Mouse (Mus musculus) midbrain, embryonic 14.5 days (tissue): Measurements from ENCODE around the gene Nepro. TPM values are rescaled to one million over a fixed set of nuclear protein-coding genes. Genes with fewer than 3 reads are reported as not detected.
A peak's percentile ranks its signal among the peaks of the same experiment; 100 is the strongest.

Experiments
- ATAC-seq: fragments of 200-750 bp; cut with Nextera tagmentation; 2 replicates; pipeline ENCODE4 v1.8.0; 2017; ENCODE audit warnings: moderate number of reproducible peaks, moderate library complexity; ENCODE audit not compliant: low FRiP score, low TSS enrichment
- DNase-seq: peaks from one replicate; pipeline ENCODE4 v3.0.0-alpha.2; 2015
- H3K27ac ChIP-seq: fragments of 300-500 bp; sonication (generic); replicated peaks from 2 replicates; pipeline ENCODE4 v1.5.1; 2014; ENCODE audit warnings: mild to moderate bottlenecking, low read depth, low read length, moderate library complexity
- H3K27me3 ChIP-seq: fragments of 300-500 bp; sonication (generic); 2 replicates; pipeline ENCODE4 v1.6.1; 2014; ENCODE audit warnings: low read length, control low read depth, mixed read lengths; ENCODE audit not compliant: control insufficient read depth, insufficient read depth
- H3K36me3 ChIP-seq: fragments of 300-500 bp; sonication (generic); 2 replicates; pipeline ENCODE4 v1.6.1; 2014; ENCODE audit warnings: low read length, control low read depth; ENCODE audit not compliant: control insufficient read depth, insufficient read depth
- H3K4me1 ChIP-seq: fragments of 300-500 bp; sonication (generic); 2 replicates; pipeline ENCODE4 v1.6.1; 2014; ENCODE audit warnings: mild to moderate bottlenecking, antibody characterized with exemption, low read length, control low read depth; ENCODE audit not compliant: control insufficient read depth, insufficient read depth
- H3K4me2 ChIP-seq: fragments of 300-500 bp; sonication (generic); 2 replicates; pipeline ENCODE4 v1.6.1; 2014; ENCODE audit warnings: mild to moderate bottlenecking, low read length, moderate library complexity
- H3K4me3 ChIP-seq: fragments of 300-500 bp; sonication (generic); replicated peaks from 2 replicates; pipeline ENCODE4 v1.5.1; 2014; ENCODE audit warnings: low read depth, low read length
- H3K9ac ChIP-seq: fragments of 300-500 bp; sonication (generic); replicated peaks from 2 replicates; pipeline ENCODE4 v1.6.1; 2014; ENCODE audit warnings: mild to moderate bottlenecking, low read length, moderate library complexity
- H3K9me3 ChIP-seq: fragments of 300-500 bp; sonication (generic); 2 replicates; pipeline ENCODE4 v1.6.1; 2016; ENCODE audit warnings: low read length, control low read depth, mixed read lengths; ENCODE audit not compliant: control insufficient read depth
- WGBS: fragments of 180-500 bp; shearing (Covaris S2); extraction: QIAGEN DNeasy Blood & Tissue Kit; methylation state at CpG from one replicate; pipeline ENCODE4 v1.1.7; 2014; 5-methylcytosine and 5-hydroxymethylcytosine counted together
- polyA plus RNA-seq: library from polyadenylated mRNA; unstranded; fragments of >200 nt; fragmentation: Nextera tagmentation; extraction: Ambion mirVana; gene quantifications from 2 replicates; pipeline ENCODE4 v1.2.1, GENCODE M21; 2014

Gene Nepro
- polyA plus RNA-seq, 1 experiment from 2014 or later: 5.7 TPM

DNA sequence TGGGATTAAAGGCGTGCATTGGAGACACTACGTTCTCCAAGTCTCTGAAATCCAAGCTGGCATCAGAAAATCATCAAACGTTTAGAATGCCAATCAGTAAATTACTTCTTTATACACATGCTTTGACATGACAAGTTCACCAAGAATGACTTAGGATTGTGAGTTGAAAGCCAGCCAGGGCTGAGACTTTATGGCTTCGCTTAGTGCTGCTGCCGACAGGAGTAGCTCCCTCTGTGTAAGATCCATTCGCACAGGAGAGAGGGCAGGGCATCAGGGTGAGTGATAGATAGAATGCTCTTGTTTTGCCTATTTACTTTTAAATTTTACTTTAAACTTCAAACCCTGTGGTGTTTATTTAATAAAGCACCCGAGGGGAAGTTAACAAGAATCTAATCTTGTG lies 43.4 kb downstream of the Nepro start:
- 90% methylated on average over 7 of the region's 7 CpGs for WGBS
- H3K4me1 ChIP-seq: no peaks in the 10 kb centered on the region
- H3K27ac ChIP-seq: no peak overlapping the region
- no peak overlapping the region for H3K4me3 ChIP-seq
- no peaks in the 10 kb centered on the region for H3K36me3 ChIP-seq
- H3K4me2 ChIP-seq: no peak overlapping the region
- DNase-seq (no peak), ATAC-seq (no peak)
- no peak overlapping the region for H3K9ac ChIP-seq
- H3K27me3 ChIP-seq: no peaks in the 10 kb centered on the region
- no peaks in the 10 kb centered on the region for H3K9me3 ChIP-seq

DNA sequence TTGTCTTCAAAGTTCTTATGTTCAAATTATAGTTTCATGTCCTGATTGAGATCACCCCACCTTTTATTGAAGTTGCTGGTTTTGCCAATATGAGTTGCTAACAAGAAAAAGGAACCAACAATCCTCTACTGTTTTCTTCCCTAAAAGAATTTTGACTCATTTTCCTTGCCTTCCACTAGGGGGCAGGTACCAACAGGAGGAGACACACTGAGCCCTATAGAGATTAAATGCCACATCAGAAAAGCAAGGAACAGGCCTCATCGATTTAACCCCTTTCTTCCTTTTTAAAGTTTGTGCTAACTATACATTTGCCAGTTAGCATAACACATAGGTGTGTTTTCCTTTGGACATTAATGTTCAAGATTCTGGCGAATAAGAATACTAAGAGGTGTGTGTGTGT lies 43.9 kb downstream of the Nepro start:
- Histone ChIP-seq H3K27me3 (no peaks in the 10 kb centered on the region), H3K27ac (no peak overlapping the region), H3K9me3 (no peaks in the 10 kb centered on the region), H3K4me2 (no peak overlapping the region), H3K4me1 (no peaks in the 10 kb centered on the region), H3K9ac (no peak overlapping the region), H3K4me3 (no peak overlapping the region), H3K36me3 (no peaks in the 10 kb centered on the region)
- WGBS: 47% methylated on average over 2 of the region's 2 CpGs
- DNase-seq (peak; percentile 61), ATAC-seq (peak; percentile 37; the same call in 1 of the 2 replicates)

DNA sequence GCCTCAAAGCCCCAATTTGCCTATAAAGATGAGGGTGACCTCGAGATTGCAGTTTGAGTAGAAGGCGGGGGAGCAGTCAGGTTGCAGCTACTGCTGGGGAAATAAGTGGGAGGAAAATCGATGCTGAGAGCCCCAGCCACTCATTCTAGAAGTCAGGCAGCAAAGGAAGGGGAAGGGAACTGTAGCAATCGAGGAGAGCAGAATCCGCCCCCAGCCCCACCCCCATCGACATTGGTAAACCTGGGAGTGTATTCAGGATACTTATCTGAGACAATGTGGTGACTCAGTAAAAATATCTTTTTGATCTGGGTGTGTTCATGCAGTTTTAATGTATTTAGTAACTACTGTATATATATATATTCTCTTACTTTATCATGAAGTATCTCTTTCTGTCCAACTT lies 48.5 kb downstream of the Nepro start:
- Histone ChIP-seq H3K4me2 (no peak overlapping the region), H3K36me3 (no peaks in the 10 kb centered on the region), H3K9ac (no peak overlapping the region), H3K27ac (no peak overlapping the region), H3K4me1 (no peaks in the 10 kb centered on the region), H3K4me3 (no peak overlapping the region), H3K27me3 (no peaks in the 10 kb centered on the region), H3K9me3 (no peaks in the 10 kb centered on the region)
- DNase-seq (no peak), ATAC-seq (no peak)
- 76% methylated on average over 6 of the region's 6 CpGs for WGBS

DNA sequence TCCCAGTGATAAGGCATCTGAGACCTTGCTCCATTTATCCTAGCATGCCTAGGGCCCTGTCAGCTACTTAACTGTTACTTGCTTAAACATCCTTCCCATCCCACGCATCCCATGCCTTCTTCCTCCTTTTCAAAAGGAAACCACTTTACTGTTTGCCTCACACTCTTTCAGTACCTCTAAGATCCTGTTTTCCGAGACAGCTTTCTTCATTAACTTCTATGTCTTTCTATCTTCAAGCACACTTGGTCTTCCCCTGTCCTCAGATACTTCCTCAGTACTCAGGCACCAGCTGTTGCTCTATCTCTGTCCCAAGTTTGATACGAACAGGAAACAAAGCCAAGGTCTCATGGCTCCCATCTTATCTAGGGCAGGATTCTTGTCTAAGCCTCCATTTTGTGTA lies 49.6 kb downstream of the Nepro start:
- no peak overlapping the region for H3K4me2 ChIP-seq
- no peaks in the 10 kb centered on the region for H3K27me3 ChIP-seq
- ATAC-seq: no peak
- no peaks in the 10 kb centered on the region for H3K36me3 ChIP-seq
- no peak overlapping the region for H3K27ac ChIP-seq
- H3K9me3 ChIP-seq: no peaks in the 10 kb centered on the region
- no peak overlapping the region for H3K4me3 ChIP-seq
- no peak overlapping the region for H3K9ac ChIP-seq
- H3K4me1 ChIP-seq: no peaks in the 10 kb centered on the region
- DNase-seq: no peak
- 92% methylated on average over 3 of the region's 3 CpGs for WGBS

DNA sequence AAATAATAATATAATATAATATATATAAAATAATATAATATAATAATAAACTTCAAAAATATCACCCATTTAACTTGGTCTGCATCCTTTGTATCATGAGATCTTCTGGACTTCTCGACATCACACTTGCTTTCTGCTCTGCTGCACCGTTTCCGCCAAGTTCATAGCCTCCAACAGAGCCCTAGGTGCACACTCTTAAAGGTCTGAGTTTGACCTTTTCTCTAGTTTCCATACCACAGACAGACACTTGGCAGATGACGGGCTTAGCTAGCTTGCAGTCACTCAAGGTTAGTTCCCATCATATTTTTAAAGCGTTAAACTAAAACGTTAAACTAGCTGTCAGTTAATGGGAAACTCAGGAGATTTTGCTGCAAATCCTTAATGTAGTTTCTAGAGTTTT lies 50.1 kb downstream of the Nepro start:
- Histone ChIP-seq H3K27me3 (no peaks in the 10 kb centered on the region), H3K27ac (no peak overlapping the region), H3K4me2 (no peak overlapping the region), H3K9ac (no peak overlapping the region), H3K36me3 (no peaks in the 10 kb centered on the region), H3K9me3 (no peaks in the 10 kb centered on the region), H3K4me3 (no peak overlapping the region), H3K4me1 (no peaks in the 10 kb centered on the region)
- 90% methylated on average over 6 of the region's 6 CpGs for WGBS
- DNase-seq (no peak), ATAC-seq (no peak)

DNA sequence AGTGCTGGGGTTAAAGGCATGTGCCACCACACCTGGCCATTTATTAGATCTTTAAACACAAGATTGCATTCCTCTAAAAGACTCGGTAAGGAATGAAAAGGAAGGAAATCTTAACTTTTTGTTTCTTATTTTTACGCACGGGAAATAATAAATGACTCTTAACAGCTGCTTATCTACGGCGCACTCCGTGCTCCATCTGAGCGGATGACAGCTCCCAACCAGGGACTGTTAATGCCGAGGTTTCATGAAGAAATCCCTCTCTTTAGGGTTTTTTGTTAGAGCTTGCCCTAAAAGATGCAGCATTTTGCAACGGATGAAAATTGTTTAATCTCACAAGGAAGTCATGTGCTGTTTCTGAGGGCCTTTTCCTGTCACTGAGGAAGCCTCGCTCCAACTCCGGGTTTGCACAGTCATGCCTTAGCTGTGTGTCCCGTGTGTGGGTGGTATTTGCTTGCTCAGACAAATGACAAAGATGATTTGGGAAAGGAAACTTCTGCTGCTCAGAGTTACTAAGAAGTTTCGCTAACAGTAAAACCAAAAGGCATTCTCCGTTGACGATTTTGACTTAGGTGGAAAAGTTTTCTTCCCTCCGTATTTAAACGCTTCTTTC lies 54.5 kb downstream of the Nepro start:
- no peaks in the 10 kb centered on the region for H3K27me3 ChIP-seq
- H3K4me2 ChIP-seq: no peak overlapping the region
- no peak overlapping the region for H3K27ac ChIP-seq
- no peaks in the 10 kb centered on the region for H3K36me3 ChIP-seq
- DNase-seq (no peak), ATAC-seq (no peak)
- H3K4me3 ChIP-seq: no peak overlapping the region
- 89% methylated on average over 17 of the region's 17 CpGs for WGBS
- no peaks in the 10 kb centered on the region for H3K4me1 ChIP-seq
- H3K9ac ChIP-seq: no peak overlapping the region
- no peaks in the 10 kb centered on the region for H3K9me3 ChIP-seq

DNA sequence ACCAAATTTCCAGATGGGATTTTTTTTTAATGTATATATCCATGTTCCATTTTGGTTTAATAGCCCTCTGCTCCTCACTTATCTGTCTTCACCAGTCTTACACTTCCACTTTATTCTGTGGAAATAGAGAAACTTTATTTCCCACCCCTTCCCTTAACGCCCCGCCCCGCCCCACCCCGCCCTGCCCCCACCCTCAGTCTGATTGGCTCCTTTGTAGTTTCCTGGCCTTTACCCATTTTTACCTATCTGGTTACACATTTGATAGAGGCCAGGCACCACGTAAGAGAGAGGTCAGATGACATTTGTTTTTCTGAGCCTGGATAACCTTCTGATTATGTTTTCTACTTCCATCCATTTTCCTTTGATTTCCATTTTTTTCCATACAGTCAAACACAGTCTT lies 55.4 kb downstream of the Nepro start:
- no peak overlapping the region for H3K4me3 ChIP-seq
- 97% methylated on average over 5 of the region's 5 CpGs for WGBS
- no peaks in the 10 kb centered on the region for H3K4me1 ChIP-seq
- no peaks in the 10 kb centered on the region for H3K36me3 ChIP-seq
- H3K9me3 ChIP-seq: no peaks in the 10 kb centered on the region
- DNase-seq (no peak), ATAC-seq (no peak)
- no peak overlapping the region for H3K27ac ChIP-seq
- no peak overlapping the region for H3K9ac ChIP-seq
- no peaks in the 10 kb centered on the region for H3K27me3 ChIP-seq
- no peak overlapping the region for H3K4me2 ChIP-seq

DNA sequence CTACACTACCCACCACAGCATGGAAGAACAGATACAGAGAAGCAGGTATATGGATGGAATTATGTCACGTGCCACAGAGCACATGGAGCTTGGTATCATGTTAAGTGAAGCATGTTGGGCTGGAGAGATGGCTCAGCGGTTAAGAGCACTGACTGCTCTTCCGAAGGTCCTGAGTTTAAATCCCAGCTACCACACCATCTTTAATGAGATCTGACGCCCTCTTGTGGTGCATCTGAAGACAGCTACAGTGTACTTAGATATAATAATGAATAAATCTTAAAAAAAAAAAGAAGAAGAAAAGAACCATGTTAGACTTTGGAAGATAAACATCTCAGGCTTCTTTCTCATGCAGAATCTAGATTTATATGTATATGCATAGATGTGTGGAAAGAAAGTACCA lies 56.6 kb downstream of the Nepro start:
- Histone ChIP-seq H3K9me3 (no peaks in the 10 kb centered on the region), H3K4me2 (no peak overlapping the region), H3K4me1 (no peaks in the 10 kb centered on the region), H3K36me3 (no peaks in the 10 kb centered on the region), H3K27ac (no peak overlapping the region), H3K9ac (no peak overlapping the region), H3K27me3 (no peaks in the 10 kb centered on the region), H3K4me3 (no peak overlapping the region)
- no peak for ATAC-seq
- no peak for DNase-seq
- 67% methylated on average over 4 of the region's 4 CpGs for WGBS
